Mouse (Mus musculus) neural tube, embryonic 15.5 days (tissue): ENCODE measurements around the gene Vcam1. TPM values are rescaled to one million over a fixed set of nuclear protein-coding genes. Genes with fewer than 3 reads are reported as not detected.

ENCODE experiments used
- ATAC-seq: fragments of 200-750 bp; cut with Nextera tagmentation; 2 replicates; pipeline ENCODE4 v1.8.0; 2017; ENCODE audit warnings: mild to moderate bottlenecking, moderate TSS enrichment, moderate library complexity; ENCODE audit not compliant: low FRiP score
- H3K27ac ChIP-seq: fragments of 300-500 bp; sonication (generic); replicated peaks from 2 replicates; pipeline ENCODE4 v1.5.1; 2015; ENCODE audit warnings: mild to moderate bottlenecking, inconsistent platforms
- H3K27me3 ChIP-seq: fragments of 300-500 bp; sonication (generic); replicated peaks from 2 replicates; pipeline ENCODE4 v1.6.1; 2015; ENCODE audit warnings: inconsistent platforms
- H3K36me3 ChIP-seq: fragments of 300-500 bp; sonication (generic); 2 replicates; pipeline ENCODE4 v1.6.1; 2015; ENCODE audit warnings: inconsistent platforms
- H3K4me1 ChIP-seq: fragments of 300-500 bp; sonication (generic); 2 replicates; pipeline ENCODE4 v1.6.1; 2015; ENCODE audit warnings: inconsistent platforms
- H3K4me2 ChIP-seq: fragments of 300-500 bp; sonication (generic); 2 replicates; pipeline ENCODE4 v1.6.1; 2015; ENCODE audit warnings: inconsistent platforms, mild to moderate bottlenecking, moderate library complexity
- H3K4me3 ChIP-seq: fragments of 300-500 bp; sonication (generic); replicated peaks from 2 replicates; pipeline ENCODE4 v1.5.1; 2015; ENCODE audit warnings: mild to moderate bottlenecking, inconsistent platforms
- H3K9ac ChIP-seq: fragments of 300-500 bp; sonication (generic); replicated peaks from 2 replicates; pipeline ENCODE4 v1.6.1; 2015; ENCODE audit warnings: mild to moderate bottlenecking, inconsistent platforms
- H3K9me3 ChIP-seq: fragments of 300-500 bp; sonication (generic); replicated peaks from 2 replicates; pipeline ENCODE4 v1.6.1; 2016; ENCODE audit warnings: inconsistent platforms
- WGBS: fragments of 180-500 bp; shearing (Covaris S2); methylation state at CpG from one replicate; pipeline ENCODE4 v1.1.7; 2015; ENCODE audit warnings: mixed read lengths; 5-methylcytosine and 5-hydroxymethylcytosine counted together
- polyA plus RNA-seq: library from polyadenylated mRNA; unstranded; fragments of >200 nt; fragmentation: Nextera tagmentation; extraction: Ambion mirVana; gene quantifications from 2 replicates; pipeline ENCODE4 v1.2.1, GENCODE M21; 2015

Gene Vcam1
- polyA plus RNA-seq, 1 experiment from 2014 or later, result 25.9 TPM

DNA sequence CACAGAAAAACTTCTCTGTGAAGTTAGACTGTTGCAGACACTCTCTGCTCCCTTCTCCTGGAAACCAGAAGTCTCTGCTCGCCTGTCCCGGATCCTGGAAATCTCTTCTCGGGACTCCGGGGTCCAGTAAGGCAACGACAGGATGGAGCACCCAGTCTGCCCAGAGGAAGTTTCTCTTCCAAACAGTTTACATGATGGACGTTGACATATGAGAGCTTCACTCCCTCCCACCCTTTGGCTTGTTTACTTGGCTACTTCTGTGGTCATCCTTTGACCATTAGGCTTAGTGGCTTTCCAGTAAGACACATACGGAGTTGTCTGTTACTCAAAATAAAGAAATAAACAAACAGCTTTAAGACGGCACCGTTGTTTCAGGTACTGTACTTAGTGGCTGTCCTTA, 19.2 kb upstream of the Vcam1 start:
- ATAC-seq, result no peak
- Histone ChIP-seq H3K4me1 (no peaks in the 10 kb centered on the region), H3K4me2 (no peak overlapping the region), H3K36me3 (no peaks in the 10 kb centered on the region), H3K9me3 (no peaks in the 10 kb centered on the region), H3K27ac (no peak overlapping the region), H3K27me3 (no peaks in the 10 kb centered on the region), H3K9ac (no peak overlapping the region), H3K4me3 (no peak overlapping the region)
- WGBS, result 89% methylated on average over 9 of the region's 9 CpGs

DNA sequence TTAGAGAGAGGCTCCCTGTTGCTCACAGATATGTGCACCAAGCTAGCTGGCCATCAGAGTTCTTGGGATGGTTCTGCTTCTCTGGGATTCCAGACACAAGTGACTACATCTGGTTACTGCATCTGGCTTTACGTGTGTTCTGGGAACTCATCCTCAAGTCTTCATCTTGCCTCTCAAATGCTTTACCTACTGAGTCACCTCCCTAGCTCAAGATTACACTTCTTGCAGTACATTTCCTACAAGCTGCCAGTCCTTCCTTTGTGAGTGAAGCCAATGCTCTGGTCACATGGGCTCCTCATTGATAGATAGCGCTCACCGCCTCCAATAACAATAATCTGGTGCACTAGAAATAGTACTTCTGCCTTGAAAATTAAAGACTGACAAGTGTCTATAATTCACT, 11.7 kb upstream of the Vcam1 start:
- no peak for ATAC-seq
- no peak overlapping the region for H3K9ac ChIP-seq
- no peak overlapping the region for H3K27ac ChIP-seq
- no peaks in the 10 kb centered on the region for H3K27me3 ChIP-seq
- no peaks in the 10 kb centered on the region for H3K4me1 ChIP-seq
- no peak overlapping the region for H3K4me2 ChIP-seq
- H3K4me3 ChIP-seq, result no peak overlapping the region
- no peaks in the 10 kb centered on the region for H3K36me3 ChIP-seq
- H3K9me3 ChIP-seq, result no peaks in the 10 kb centered on the region
- WGBS, result 94% methylated on average over 3 of the region's 3 CpGs

GRCm38 (mm10) chr3:116139000-116139399, 9.5 kb upstream of the Vcam1 start:
- Histone ChIP-seq H3K27ac (no peak overlapping the region), H3K4me3 (no peak overlapping the region), H3K4me2 (no peak overlapping the region), H3K4me1 (no peaks in the 10 kb centered on the region), H3K9ac (no peak overlapping the region), H3K27me3 (no peaks in the 10 kb centered on the region), H3K36me3 (no peaks in the 10 kb centered on the region), H3K9me3 (no peaks in the 10 kb centered on the region)
- 79% methylated on average over 5 of the region's 5 CpGs for WGBS
- ATAC-seq, result no peak

GRCm38 (mm10) chr3:116138081-116138480, 8.6 kb upstream of the Vcam1 start:
- H3K27me3 ChIP-seq, result no peaks in the 10 kb centered on the region
- H3K9ac ChIP-seq, result no peak overlapping the region
- no peaks in the 10 kb centered on the region for H3K9me3 ChIP-seq
- ATAC-seq, result no peak
- no peak overlapping the region for H3K4me3 ChIP-seq
- H3K27ac ChIP-seq, result no peak overlapping the region
- no peaks in the 10 kb centered on the region for H3K36me3 ChIP-seq
- no peak overlapping the region for H3K4me2 ChIP-seq
- WGBS, result 87% methylated on average over 5 of the region's 5 CpGs
- H3K4me1 ChIP-seq, result no peaks in the 10 kb centered on the region

DNA sequence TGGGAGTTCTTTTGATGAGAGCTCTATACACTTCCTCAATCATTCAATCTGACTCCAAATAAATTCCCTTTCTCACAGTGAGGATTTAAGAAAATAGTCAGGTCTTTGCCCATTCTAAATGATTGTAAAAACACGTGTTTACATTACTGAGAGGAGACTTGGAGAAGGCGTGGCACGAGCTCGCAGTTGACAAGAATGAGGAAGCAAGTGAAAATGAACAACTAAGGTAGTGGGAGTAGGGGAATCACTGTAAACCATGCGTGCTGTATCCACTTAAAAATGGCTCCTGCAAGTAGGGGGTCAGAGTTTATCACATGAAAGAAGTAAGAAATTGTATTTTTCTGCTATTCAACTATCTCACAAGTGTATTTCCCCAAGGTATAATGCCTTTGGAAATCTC, 3.9 kb upstream of the Vcam1 start:
- Histone ChIP-seq H3K4me3 (no peak overlapping the region), H3K9ac (no peak overlapping the region), H3K27ac (no peak overlapping the region), H3K36me3 (no peaks in the 10 kb centered on the region), H3K27me3 (no peaks in the 10 kb centered on the region), H3K4me2 (no peak overlapping the region), H3K4me1 (peaks cover 5% of the 10 kb centered on the region; the same call in 1 of the 2 replicates), H3K9me3 (no peaks in the 10 kb centered on the region)
- no peak for ATAC-seq
- 83% methylated on average over 5 of the region's 5 CpGs for WGBS

DNA sequence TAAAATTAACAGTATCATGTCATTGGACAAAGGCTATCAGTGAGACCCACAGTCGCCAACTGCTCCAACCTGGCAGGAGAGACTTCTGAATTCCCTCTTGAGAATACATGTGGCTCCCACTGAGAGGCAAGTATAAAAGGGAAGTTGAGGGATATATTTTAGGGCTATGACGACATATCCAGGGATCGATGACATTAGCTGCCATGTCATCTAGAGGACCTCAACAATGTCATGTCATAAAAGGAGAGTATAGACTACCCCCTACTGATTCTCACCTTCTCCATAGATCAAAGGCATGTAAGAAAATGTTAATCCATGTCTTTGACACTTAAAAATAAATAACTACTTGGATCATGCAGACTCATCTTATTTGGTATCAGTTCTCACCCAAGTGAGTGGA, 1.2 kb upstream of the Vcam1 start:
- WGBS, result 90% methylated on average over 3 of the region's 3 CpGs
- ATAC-seq, result no peak
- H3K27me3 ChIP-seq, result no peaks in the 10 kb centered on the region

GRCm38 (mm10) chr3:116129841-116130595, 530 bp upstream of the Vcam1 start:
- Histone ChIP-seq H3K27ac (no peak overlapping the region), H3K9me3 (no peaks in the 10 kb centered on the region), H3K4me1 (peaks cover 5% of the 10 kb centered on the region; the same call in 1 of the 2 replicates), H3K9ac (no peak overlapping the region), H3K36me3 (no peaks in the 10 kb centered on the region), H3K4me2 (no peak overlapping the region), H3K27me3 (no peaks in the 10 kb centered on the region), H3K4me3 (no peak overlapping the region)
- ATAC-seq, result no peak
- WGBS, result 58% methylated on average over 4 of the region's 4 CpGs

More for the DNA sequence above, 1.2 kb upstream of the Vcam1 start:
- Histone ChIP-seq H3K9me3 (no peaks in the 10 kb centered on the region), H3K4me1 (peaks cover 5% of the 10 kb centered on the region; the same call in 1 of the 2 replicates), H3K4me2 (no peak overlapping the region), H3K27ac (no peak overlapping the region), H3K4me3 (no peak overlapping the region), H3K9ac (no peak overlapping the region), H3K36me3 (no peaks in the 10 kb centered on the region)

DNA sequence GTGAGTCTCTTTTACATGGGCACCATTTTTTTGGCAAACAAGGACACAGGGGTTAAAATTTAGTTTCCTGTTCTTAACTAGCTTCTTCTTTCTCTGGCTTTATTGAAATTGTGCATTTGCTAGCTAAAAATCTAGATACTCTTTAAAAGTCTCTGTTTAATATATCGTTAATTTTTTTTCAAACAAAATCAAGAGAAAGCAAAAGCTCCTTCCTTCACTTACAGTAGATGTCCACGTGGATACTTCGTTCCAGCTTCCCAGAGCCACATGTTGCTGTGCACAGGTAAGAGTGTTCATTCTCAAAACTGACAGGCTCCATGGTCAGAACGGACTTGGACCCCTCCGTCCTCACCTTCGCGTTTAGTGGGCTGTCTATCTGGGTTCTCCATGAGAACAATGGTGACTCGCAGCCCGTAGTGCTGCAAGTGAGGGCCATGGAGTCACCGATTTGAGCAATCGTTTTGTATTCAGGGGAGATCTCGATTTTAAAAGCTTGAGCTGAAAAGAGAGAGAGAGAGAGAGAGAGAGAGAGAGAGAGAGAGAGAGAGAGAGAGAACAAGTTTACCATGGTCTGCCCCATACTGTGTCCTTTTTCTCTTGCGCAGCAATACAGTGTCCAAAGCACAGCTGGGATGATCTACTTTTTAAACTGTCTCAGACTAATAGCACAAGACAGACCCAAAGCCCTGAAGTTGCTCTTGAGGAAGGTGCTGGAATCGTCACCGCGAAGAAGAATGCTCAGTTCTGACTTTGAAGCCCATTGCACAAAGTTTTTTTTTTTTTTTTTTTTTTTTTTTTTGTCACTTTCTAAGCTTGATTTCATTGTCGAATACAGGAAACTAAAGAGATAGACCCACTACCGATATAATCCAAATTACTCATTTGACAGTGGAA, 930 bp downstream of the Vcam1 start:
- Histone ChIP-seq H3K36me3 (no peaks in the 10 kb centered on the region), H3K4me1 (peaks cover 5% of the 10 kb centered on the region; the same call in 1 of the 2 replicates), H3K4me3 (peak overlapping the region; percentile 29), H3K9me3 (no peaks in the 10 kb centered on the region), H3K27me3 (no peaks in the 10 kb centered on the region), H3K27ac (peak overlapping the region; percentile 38; the same call in 1 of the 2 replicates), H3K4me2 (peak overlapping the region; percentile 44), H3K9ac (no peak overlapping the region)
- peak; percentile 72 for ATAC-seq
- WGBS, result 54% methylated on average over 18 of the region's 18 CpGs

GRCm38 (mm10) chr3:116127836-116128235, 1.7 kb downstream of the Vcam1 start:
- WGBS, result 58% methylated on average over 3 of the region's 3 CpGs
- Histone ChIP-seq H3K4me3 (peak overlapping the region; percentile 29), H3K27ac (no peak overlapping the region), H3K9ac (no peak overlapping the region), H3K9me3 (no peaks in the 10 kb centered on the region), H3K4me1 (peaks cover 5% of the 10 kb centered on the region; the same call in 1 of the 2 replicates), H3K4me2 (peak overlapping the region; percentile 44), H3K36me3 (no peaks in the 10 kb centered on the region), H3K27me3 (no peaks in the 10 kb centered on the region)
- no peak for ATAC-seq

GRCm38 (mm10) chr3:116127281-116127680, 2.2 kb downstream of the Vcam1 start:
- ATAC-seq, result no peak
- H3K9ac ChIP-seq, result no peak overlapping the region
- no peaks in the 10 kb centered on the region for H3K9me3 ChIP-seq
- no peak overlapping the region for H3K27ac ChIP-seq
- H3K36me3 ChIP-seq, result no peaks in the 10 kb centered on the region
- 26% methylated on average over 2 of the region's 2 CpGs for WGBS
- H3K4me2 ChIP-seq, result peak overlapping the region; percentile 35; the same call in 1 of the 2 replicates
- no peak overlapping the region for H3K4me3 ChIP-seq
- H3K27me3 ChIP-seq, result no peaks in the 10 kb centered on the region
- peaks cover 5% of the 10 kb centered on the region; the same call in 1 of the 2 replicates for H3K4me1 ChIP-seq

- Histone ChIP-seq H3K9me3 (no peaks in the 10 kb centered on the region), H3K27me3 (no peaks in the 10 kb centered on the region), H3K36me3 (no peaks in the 10 kb centered on the region), H3K4me1 (peaks cover 5% of the 10 kb centered on the region; the same call in 1 of the 2 replicates), H3K9ac (no peak overlapping the region), H3K4me2 (peak overlapping the region; percentile 35), H3K4me3 (no peak overlapping the region), H3K27ac (peak overlapping the region; percentile 23)
- ATAC-seq, result no peak
- WGBS, result 36% methylated on average over 7 of the region's 7 CpGs
Measured at GRCm38 (mm10) chr3:116126508-116127190, 2.8 kb downstream of the Vcam1 start.
